Mouse (Mus musculus) embryonic fibroblast, embryonic 13.5 days (primary cell): Measurements from ENCODE around the gene Klk8. TPM values are rescaled to one million over a fixed set of nuclear protein-coding genes. Genes with fewer than 3 reads are reported as not detected.

Experiments
- H3K27ac ChIP-seq: 2 replicates; pipeline ENCODE4 v1.5.1; 2012; ENCODE audit warnings: low read length, control low read depth, inconsistent platforms; ENCODE audit not compliant: insufficient read depth
- H3K4me1 ChIP-seq: 2 replicates; pipeline ENCODE4 v1.6.1; 2011; ENCODE audit warnings: low read length; ENCODE audit not compliant: control insufficient read depth, insufficient read depth
- H3K4me3 ChIP-seq: 2 replicates; pipeline ENCODE4 v1.5.1; 2011; ENCODE audit warnings: mild to moderate bottlenecking, control low read depth, low read length; ENCODE audit not compliant: insufficient read depth
- CTCF ChIP-seq: IDR thresholded peaks from 2 replicates; pipeline ENCODE4 v1.5.1; 2011; ENCODE audit warnings: mild to moderate bottlenecking, control low read depth, low read length, moderate library complexity, borderline replicate concordance; ENCODE audit not compliant: insufficient read depth
- POLR2A ChIP-seq: IDR thresholded peaks from 2 replicates; pipeline ENCODE4 v1.6.1; 2011; ENCODE audit warnings: low read depth, mild to moderate bottlenecking, control low read depth, low read length, moderate library complexity
- polyA plus RNA-seq: library from polyadenylated mRNA; stranded (reverse); fragments of >200 nt; gene quantifications from 2 replicates; pipeline ENCODE4 v1.2.4, GENCODE M21; 2011; ENCODE audit warnings: low read depth; ENCODE audit not compliant: missing spikeins, insufficient read length

Gene Klk8
- polyA plus RNA-seq, 1 experiment: 6.2 TPM

DNA sequence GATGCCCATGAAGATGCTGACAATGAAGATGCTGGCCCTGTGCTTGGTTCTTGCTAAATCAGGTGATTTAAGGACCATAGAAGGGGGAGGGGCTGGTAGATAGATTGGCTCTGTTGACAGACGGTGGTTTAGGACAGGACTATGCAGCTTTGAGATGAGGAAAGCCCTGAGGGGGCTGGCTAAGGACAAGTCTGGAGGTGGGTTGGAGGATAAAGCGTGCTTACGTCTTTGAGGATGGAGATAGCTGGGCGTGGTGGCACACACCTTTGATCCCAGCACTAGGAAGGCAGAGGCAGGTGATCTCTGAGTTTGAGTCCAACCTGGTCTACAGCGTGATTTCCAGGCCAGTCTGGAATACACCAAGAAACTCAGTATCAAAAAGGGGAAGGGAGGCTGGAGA, 28.7 kb downstream of the Klk8 start:
- no peak overlapping the region for H3K4me3 ChIP-seq
- no peaks in the 10 kb centered on the region for H3K4me1 ChIP-seq
- H3K27ac ChIP-seq: no peak overlapping the region
- TF ChIP-seq CTCF: no peak

- H3K4me3 ChIP-seq: no peak overlapping the region
- H3K27ac ChIP-seq: no peak overlapping the region
- no peaks in the 10 kb centered on the region for H3K4me1 ChIP-seq
- no peak for TF ChIP-seq CTCF
- no peak for TF ChIP-seq POLR2A
Measured at GRCm38 (mm10) chr7:43827706-43828105, 30.3 kb downstream of the Klk8 start.

DNA sequence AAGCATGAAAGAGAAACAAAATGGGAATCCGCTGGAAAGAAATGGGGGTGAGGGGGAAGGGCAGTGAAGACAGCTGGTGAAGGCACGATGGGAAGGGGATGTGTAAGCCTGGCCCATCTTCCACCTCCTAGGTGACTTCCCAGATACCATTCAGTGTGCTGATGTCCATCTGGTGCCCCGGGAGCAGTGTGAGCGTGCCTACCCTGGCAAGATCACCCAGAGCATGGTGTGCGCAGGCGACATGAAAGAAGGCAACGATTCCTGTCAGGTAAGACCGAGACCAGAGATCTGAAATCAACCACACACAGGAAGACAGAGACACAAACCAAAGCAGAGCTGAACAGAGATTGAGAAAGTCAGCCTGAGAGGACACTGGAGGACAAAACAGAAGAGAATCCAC, 31.6 kb downstream of the Klk8 start:
- H3K4me1 ChIP-seq: no peaks in the 10 kb centered on the region
- TF ChIP-seq CTCF: no peak
- no peak for TF ChIP-seq POLR2A
- H3K27ac ChIP-seq: no peak overlapping the region
- no peak overlapping the region for H3K4me3 ChIP-seq

DNA sequence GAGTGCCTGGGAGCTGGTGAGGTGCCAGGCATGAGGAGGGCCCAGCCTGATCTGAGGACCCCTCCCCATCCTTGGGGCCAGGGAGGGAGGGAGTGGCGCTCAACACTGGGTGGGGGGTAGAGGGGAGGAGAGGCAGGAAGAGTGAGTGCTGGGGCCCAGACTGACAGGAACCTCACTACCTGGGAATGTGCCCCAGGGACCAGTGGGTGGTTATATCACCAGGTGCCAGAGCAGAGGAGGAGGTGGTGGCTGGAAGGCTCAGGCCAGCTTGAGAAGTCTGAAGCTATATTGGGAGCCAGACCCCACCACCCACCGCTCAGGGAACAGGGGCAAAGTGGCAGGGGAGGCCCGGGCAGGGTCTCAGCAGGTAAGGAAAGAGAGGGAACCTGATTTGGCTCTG, 44.3 kb downstream of the Klk8 start, which contains the start of gene Klk5:
Klk5 (plus strand) TSS at position 271 of the 400 bp plus-strand sequence.
- no peaks in the 10 kb centered on the region for H3K4me1 ChIP-seq
- no peak within 1 kb of the TSS for H3K4me3 ChIP-seq
- no peak for TF ChIP-seq POLR2A
- TF ChIP-seq CTCF: no peak
- H3K27ac ChIP-seq: no peak within 1 kb of the TSS

GRCm38 (mm10) chr7:43843801-43844200, 46.4 kb downstream of the Klk8 start:
- TF ChIP-seq CTCF (no peak), POLR2A (no peak)
- Histone ChIP-seq H3K4me1 (no peaks in the 10 kb centered on the region), H3K4me3 (no peak overlapping the region), H3K27ac (no peak overlapping the region)

DNA sequence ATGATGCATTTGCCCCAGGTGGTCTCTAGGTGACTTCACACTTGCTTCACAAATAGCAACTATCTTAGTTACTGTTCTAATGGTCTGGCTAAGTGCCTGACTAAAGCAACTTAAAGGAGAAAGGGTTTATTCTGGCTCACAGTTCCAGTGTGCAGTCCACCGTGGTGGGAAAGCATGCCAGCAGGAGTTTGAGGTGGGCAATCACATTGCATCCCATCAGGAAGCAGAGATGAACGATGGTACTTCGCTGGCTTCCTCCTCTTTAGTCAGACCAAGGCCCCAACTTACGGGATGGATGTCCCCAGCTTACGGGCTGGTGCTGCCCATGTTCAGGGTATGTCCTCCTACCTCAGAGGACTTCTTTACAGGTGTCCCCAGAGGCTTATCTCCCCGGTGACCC, 54.2 kb downstream of the Klk8 start:
- TF ChIP-seq CTCF (no peak), POLR2A (no peak)
- Histone ChIP-seq H3K27ac (no peak overlapping the region), H3K4me1 (no peaks in the 10 kb centered on the region), H3K4me3 (no peak overlapping the region)

Other genes with a start within 250 kb of the Klk8 start
- 2.8 and 4.1 TPM in 2 replicates for gene Zfp658, start 235.3 kb upstream of the Klk8 start, polyA plus RNA-seq
- 19.8 and 24.2 TPM in 2 replicates for gene Zfp719, start 218.0 kb upstream of the Klk8 start, polyA plus RNA-seq
- gene Zfp819, start 190.4 kb upstream of the Klk8 start, polyA plus RNA-seq: not detected in 2 replicates
- not detected in 2 replicates for gene Ceacam18, start 162.9 kb upstream of the Klk8 start, polyA plus RNA-seq
- not detected in 2 replicates for gene Siglece, start 137.4 kb upstream of the Klk8 start, polyA plus RNA-seq
- gene Ctu1, start 125.6 kb upstream of the Klk8 start, polyA plus RNA-seq: 6.5 and 6.6 TPM in 2 replicates
- not detected in 2 replicates for gene Klk14, start 107.2 kb upstream of the Klk8 start, polyA plus RNA-seq
- not detected in 2 replicates for gene Klk13, start 85.0 kb upstream of the Klk8 start, polyA plus RNA-seq
- not detected in 2 replicates for gene Klk12, start 28.7 kb upstream of the Klk8 start, polyA plus RNA-seq
- gene Klk11, start 23.0 kb upstream of the Klk8 start, polyA plus RNA-seq: not detected in 2 replicates
- 0.63 and 1.8 TPM in 2 replicates for gene Klk10, start 16.5 kb upstream of the Klk8 start, polyA plus RNA-seq
- not detected in 2 replicates for gene Klk9, start 5.7 kb upstream of the Klk8 start, polyA plus RNA-seq
- not detected in 2 replicates for gene Klk7, start 13.7 kb downstream of the Klk8 start, polyA plus RNA-seq
- not detected in 2 replicates for gene Klk6, start 26.9 kb downstream of the Klk8 start, polyA plus RNA-seq
- gene Klk5, start 44.4 kb downstream of the Klk8 start, polyA plus RNA-seq: not detected in 2 replicates
- not detected in 2 replicates for gene Klk4, start 83.6 kb downstream of the Klk8 start, polyA plus RNA-seq
- not detected in 2 replicates for gene Klk15, start 136.2 kb downstream of the Klk8 start, polyA plus RNA-seq
- not detected in 2 replicates for gene Klk1b8, start 153.1 kb downstream of the Klk8 start, polyA plus RNA-seq
- not detected in 2 replicates for gene Klk1b1, start 169.2 kb downstream of the Klk8 start, polyA plus RNA-seq
- gene Klk1b9, start 178.5 kb downstream of the Klk8 start, polyA plus RNA-seq: not detected in 2 replicates
- not detected in 2 replicates for gene Klk1b11, start 198.3 kb downstream of the Klk8 start, polyA plus RNA-seq
- not detected in 2 replicates for gene Klk1b26, start 214.6 kb downstream of the Klk8 start, polyA plus RNA-seq